Mouse (Mus musculus) embryonic stem cell, embryonic (primary cell): ENCODE results near the gene Alk.

Experiments used
- CTCF ChIA-PET, 4 experiments: fragments of 300-600 bp in 2 of 4; fragments of 350-600 bp in 2 of 4; sonication (Branson Sonifier 250); formaldehyde crosslinking; loops; one replicate each; lab custom pipeline; 2022; ENCODE audit warnings: inconsistent platforms in 2 of 4; lab: Charles Lee
- POLR2A ChIA-PET, 4 experiments: fragments of 300-600 bp in 2 of 4; fragments of 350-600 bp in 2 of 4; sonication (Branson Sonifier 250); formaldehyde crosslinking; loops; one replicate each; lab custom pipeline; 2022; ENCODE audit warnings: antibody characterized with exemption in 4 of 4, inconsistent platforms in 1 of 4; lab: Charles Lee

The Alk gene

DNA sequence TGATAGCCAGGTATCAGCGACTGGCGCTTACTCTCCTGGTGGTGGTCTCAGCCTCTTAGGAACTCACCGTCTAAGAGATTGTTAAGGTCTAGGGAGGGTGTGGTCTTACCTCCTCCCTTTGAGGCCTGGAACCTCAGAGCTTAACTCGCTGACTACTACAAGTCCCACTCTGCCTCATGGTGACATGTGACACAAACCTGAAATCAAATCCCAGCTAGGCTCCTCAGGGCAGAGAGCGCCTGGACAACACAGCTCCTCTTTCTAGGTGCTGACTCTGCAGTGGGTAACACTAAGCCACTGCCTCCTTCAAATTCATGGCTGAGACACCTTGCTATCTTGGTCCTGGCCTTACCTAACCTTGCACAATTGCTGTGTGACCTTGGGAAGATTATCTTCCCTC is 689.5 kb downstream of the Alk start:
- POLR2A ChIA-PET = interaction anchor here in 1 of 4 experiments (0.5 kb wide), 1 partner anchor 1637 kb away, joined by 4 read pairs; no protein-coding TSS in a partner anchor
- CTCF ChIA-PET = no interaction called here

DNA sequence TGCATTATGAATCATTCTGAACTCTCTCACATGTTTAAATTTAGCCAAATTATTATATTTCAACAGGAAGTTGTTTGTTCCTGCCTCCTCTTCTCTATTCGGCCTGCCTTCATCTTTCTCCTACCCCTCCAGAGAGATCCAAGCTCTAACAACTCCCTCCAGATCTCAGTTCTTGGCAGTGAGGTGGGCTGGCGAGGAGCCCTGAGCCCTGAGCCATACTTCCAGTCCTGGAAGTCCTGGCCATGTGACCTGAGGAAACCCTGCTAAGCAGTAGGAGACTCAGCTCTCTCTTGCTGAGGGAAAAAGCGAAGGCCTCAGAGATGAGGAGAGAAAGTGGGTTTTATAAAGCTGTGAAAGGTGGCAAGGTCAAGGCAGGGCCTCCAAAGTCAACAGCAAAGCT is 689.9 kb downstream of the Alk start:
- POLR2A ChIA-PET = interaction anchor here in 1 of 4 experiments (0.5 kb wide), 1 partner anchor 1637 kb away, joined by 4 read pairs; no protein-coding TSS in a partner anchor
- CTCF ChIA-PET = no interaction called here

DNA sequence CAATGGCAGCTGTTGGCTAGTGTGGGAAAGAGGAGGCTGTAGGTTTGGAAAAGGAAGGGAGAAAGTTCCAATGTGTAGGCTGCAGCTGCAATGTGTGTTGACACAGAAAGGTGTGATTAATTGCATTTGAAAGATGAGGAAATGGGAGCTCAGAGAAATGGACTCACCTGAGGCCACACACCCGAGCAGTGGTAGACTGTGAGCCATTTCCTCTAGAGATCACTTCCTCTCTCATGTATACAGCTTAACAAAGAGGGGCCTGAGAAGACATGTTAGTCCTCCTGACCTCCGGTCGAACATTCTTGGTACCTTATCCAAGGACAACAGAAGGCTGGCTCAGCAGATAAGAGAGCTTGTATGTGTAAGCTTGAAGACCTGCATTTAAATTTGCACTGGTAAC is 691.2 kb downstream of the Alk start:
- POLR2A ChIA-PET = no interaction called here
- CTCF ChIA-PET = interaction anchor here in 2 of 4 experiments (0.7 to 0.8 kb wide), 2 partner anchors 20 to 494 kb away, joined by 3 read pairs; no protein-coding TSS in a partner anchor

DNA sequence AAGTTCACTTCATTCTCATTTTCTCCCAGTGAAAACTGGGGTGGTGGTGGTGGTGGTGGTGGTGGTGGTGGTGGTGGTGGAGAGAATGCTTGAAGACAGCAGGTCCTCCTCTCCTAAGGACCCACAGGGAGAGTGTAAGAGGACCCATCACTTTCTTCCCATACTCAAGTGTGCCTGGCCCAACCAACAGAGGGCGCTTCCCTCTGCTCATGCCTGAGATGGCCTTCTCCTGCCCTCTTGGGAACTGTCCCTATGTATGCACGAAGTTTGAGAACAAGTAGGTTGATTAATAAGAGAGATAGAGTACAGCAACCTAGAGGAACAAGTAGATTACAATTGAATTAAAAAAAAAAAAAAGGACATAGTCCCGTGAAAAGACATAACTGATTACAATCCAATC is 695.3 kb downstream of the Alk start:
- ChIA-PET CTCF (interaction anchor here in 1 of 4 experiments (0.7 to 1.1 kb wide), 2 partner anchors 13 to 431 kb away, joined by 4 to 7 read pairs; no protein-coding TSS in a partner anchor), POLR2A (no interaction called here)

DNA sequence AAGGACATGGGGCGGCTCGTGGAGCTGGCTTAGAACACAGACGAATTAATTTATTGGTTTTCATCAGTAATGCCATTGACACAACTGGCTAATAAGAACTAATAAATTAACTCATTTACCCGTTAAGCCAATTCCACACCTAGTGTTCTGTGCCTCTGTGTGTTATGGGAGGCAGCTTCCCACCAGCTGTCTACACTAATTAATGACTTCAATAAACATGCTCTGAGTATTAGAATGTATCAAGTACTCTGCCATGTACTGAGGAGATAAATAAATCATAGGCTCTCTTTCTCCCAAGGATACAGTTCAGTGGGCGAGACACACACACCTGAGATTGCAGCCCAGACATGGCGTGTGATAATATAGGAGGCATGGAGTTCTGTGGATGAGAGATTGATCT is 723.1 kb downstream of the Alk start:
- CTCF ChIA-PET = no interaction called here
- POLR2A ChIA-PET = interaction anchor here in 1 of 4 experiments (1.4 kb wide), 1 partner anchor 265 kb away, joined by 3 read pairs; no protein-coding TSS in a partner anchor

DNA sequence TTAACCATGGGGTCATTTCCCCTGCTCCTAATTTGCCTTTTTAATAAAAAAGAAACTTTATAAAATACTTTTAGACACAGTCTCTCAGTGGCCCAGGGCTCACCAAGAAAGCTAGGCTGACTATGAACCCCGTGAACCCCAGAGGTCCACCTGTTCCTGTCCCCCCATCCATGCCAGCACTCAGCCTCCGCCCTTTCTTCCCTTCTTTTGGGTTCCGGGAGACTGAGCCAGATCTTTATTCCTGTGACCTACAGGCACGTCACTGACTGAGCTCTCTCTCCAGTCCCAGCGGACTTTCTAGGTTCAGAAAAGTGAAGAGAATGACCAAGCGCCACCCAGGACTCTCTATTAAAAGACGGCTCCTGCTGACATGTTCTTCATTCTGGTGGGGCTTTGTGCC is 728.9 kb downstream of the Alk start:
- ChIA-PET CTCF (interaction anchor here in 2 of 4 experiments (0.5 to 0.6 kb wide), 3 partner anchors 605 to 1666 kb away, joined by 3 to 4 read pairs (median 3); no protein-coding TSS in a partner anchor), POLR2A (no interaction called here)

DNA sequence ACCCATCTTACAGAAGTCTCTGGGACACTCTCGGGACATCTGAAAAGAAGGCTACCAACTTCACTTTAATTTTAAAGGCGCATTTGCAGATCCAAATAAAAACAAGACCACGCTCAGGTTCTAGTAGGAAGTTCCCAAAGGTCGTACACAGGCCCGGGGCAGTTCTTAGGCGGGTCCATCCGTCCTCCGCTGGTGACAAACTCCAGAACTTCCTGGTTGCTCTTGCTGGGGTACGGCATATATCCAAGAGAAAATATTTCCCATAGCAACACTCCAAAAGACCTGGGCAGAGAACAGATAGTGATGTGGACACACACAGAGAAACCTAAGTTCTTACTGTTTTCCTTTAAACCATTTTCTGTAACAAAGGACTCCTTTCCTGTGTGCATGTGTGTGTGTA is 729.6 kb downstream of the Alk start:
- ChIA-PET POLR2A (no interaction called here), CTCF (interaction anchor here in 1 of 4 experiments (0.6 kb wide), 1 partner anchor 1350 kb away, joined by 3 read pairs; no protein-coding TSS in a partner anchor)

DNA sequence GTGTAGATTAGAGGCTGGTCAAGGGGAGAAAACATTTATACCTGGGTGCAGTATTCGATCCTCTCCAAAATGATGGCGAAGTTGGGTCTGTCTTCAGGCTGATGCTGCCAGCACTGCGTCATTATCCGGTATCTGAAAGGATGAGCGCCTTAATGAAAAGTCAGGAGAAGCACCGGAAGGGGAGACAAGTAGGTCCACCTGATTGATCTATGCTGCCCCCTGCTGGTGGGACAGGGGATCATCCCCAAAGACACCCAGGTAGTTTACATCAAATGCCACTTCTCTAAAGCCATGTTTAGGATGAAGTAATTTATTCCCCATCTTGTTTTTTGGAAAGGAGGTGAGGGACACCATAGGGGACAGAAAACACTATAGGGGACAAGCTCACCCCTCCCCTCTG is 730.4 kb downstream of the Alk start:
- CTCF ChIA-PET = interaction anchor here in 2 of 4 experiments (0.9 to 2.2 kb wide), 3 partner anchors 21 to 202 kb away, joined by 3 to 9 read pairs (median 5); partner anchors contain the start of gene Togaram2 (in 1 of the 2)
- POLR2A ChIA-PET = no interaction called here

DNA sequence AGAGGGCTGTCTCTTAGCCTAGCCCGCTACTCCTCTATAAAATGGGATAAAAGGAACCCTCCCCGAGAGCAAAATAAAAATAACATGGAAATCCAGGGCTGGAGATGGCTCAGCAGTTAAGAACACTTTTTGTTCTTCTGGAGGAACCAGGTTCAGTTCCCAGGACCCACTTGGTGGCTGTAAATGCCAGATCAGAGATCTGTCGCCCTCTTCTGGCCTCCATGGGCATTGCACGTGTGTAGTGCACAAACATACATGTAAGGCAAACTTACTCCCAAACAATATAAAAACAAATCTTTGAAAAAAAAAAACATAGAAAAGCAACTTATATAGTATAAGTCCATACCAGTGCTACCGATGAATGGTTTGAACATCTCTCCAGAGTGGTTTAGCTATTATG is 731.5 kb downstream of the Alk start:
- POLR2A ChIA-PET = no interaction called here

DNA sequence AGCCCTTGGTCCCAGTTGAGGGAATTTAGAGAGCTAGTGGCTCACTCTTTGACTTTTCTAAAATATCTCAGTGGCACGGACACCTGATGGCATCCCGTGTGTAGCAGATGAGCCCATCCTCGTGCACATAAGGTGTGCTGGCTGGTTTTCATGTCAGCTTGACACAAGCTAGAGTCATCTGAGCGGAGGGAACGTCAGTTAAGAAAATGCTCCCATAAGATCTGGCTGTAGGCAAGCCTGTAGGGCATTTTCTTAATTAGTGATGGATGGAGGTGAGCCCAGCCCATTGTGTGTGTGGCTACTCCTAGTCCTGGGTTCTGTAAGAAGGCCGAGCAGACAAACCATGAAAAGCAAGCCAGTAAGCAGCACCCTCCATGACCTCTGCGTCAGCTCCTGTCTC is 732.4 kb downstream of the Alk start:
- ChIA-PET CTCF (interaction anchor here (0.6 to 2.2 kb wide), 8 partner anchors 16 to 292 kb away, joined by 3 to 9 read pairs (median 3); partner anchors contain the start of gene Togaram2 (in 1 of the 4)), POLR2A (interaction anchor here in 2 of 4 experiments (0.6 kb wide), 2 partner anchors 20 to 152 kb away, joined by 4 to 5 read pairs; no protein-coding TSS in a partner anchor)

More for the DNA sequence above, 731.5 kb downstream of the Alk start:
- CTCF ChIA-PET = interaction anchor here (0.6 to 2.2 kb wide), 8 partner anchors 23 to 201 kb away, joined by 3 to 9 read pairs (median 4); partner anchors contain the start of gene Togaram2 (in 1 of the 4)

DNA sequence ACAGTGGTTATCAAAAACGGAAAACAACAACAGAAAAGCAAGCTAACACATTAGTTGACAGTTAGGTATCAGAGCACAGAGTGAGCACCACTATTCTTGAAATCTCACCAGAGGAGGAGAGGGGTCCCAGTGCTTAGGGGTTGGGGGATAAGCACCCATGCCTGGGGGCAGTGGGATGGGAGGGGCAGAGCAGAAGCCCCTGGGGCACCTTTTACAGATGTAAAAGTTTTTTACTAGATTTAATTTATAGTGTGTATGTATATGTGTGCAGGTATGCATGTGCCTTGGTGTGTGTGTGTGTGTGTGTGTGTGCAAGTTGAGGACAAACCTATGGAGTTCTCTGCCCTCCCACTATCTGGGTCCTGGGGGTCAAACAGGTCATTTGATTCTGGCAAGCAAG is 733.8 kb downstream of the Alk start:
- ChIA-PET POLR2A (interaction anchor here in 3 of 4 experiments (0.6 to 1.1 kb wide), 7 partner anchors 58 to 1709 kb away, joined by 3 to 4 read pairs (median 3); partner anchors contain the start of gene Ypel5 (in 1 of the 3)), CTCF (interaction anchor here (0.5 to 2.4 kb wide), 9 partner anchors 14 to 999 kb away, joined by 3 to 17 read pairs (median 6); partner anchors contain the start of gene Togaram2 (in 1 of the 4))

DNA sequence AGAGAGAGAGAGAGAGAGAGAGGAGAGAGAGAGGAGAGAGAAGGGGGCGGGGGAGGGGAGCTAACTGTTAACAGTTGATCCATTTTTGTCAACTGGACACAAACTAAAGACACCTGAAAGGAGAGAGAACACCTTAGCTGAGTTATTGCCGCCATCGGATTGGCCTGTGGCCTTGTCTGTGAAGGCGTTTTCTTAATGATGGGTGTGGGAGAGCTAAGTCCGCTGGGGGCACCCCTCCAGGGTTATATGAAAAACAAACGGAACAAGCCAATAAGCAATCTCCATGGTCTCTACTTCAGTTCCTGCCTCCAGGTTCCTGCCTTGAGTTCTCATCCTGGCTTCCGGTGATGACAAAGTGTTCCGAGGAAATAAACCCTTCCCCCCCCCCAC is 734.2 kb downstream of the Alk start:
- ChIA-PET CTCF (interaction anchor here (0.5 to 2.4 kb wide), 9 partner anchors 14 to 1000 kb away, joined by 3 to 17 read pairs (median 6); partner anchors contain the start of gene Togaram2 (in 1 of the 4)), POLR2A (interaction anchor here (0.6 to 1.1 kb wide), 8 partner anchors 59 to 1709 kb away, joined by 3 to 4 read pairs (median 3); partner anchors contain the start of gene Ypel5 (in 1 of the 4))

DNA sequence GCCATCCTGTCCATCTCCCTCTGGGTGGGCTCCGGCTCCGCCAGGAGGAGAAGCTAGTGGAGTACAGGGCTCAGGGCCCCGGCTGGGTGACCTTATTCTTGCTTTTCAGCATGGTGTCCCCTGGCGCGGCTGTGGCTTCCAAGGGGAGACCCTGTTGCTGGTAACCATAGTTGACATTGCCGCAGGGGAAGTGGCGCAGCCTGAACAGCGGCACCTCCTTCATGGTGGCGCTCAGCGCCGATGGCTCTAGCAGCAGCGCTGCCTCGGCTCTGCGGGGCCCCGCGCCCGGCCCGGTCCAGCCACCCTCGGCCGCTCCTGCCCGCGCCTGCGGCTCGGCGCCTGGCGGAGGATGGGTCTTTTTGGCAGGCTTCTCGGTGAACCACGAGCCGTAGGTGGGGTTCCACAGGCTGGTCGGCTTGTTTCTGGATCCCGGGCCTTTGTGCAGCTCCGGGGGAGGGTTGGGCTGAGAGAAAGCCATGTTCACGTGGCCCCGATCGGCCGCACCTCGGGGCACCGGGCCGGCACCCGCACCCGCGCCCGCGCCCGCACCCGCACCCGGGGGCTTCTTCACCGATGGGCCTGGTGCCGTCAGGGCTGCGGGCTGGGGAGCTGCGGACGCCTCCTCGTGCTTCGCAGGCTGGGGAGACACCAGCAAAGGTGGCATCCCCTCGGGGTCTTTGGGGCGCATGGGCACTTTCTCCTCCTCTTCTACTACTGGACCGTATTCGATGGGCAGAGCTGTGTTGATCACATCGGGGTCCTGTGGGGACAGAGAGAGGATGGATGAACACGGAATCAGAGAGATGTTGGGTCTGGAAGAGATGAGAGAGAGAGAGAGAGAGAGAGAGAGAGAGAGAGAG is 734.8 kb downstream of the Alk start:
- CTCF ChIA-PET = interaction anchor here (0.6 to 2.4 kb wide), 8 partner anchors 13 to 1000 kb away, joined by 3 to 17 read pairs (median 6); partner anchors contain the start of gene Togaram2 (in 1 of the 4)

DNA sequence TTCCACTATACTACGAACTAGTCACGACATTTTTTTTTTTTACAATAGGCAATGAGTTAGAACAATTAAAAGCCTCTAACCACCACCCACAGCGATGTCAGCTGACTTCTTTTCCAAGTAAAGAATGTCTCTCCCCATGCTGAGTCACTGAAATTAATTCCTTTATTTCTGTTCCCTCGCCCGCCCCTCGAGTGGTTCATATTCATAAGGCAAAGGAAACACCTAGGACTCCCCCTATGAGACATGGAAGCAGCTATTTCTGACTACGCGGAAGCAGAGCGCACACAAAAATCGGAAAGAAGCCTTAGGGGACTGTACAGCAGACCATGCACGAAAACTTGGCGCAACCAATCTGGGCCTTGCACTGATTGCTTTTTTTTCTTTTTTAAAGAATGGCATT is 735.6 kb downstream of the Alk start:
- POLR2A ChIA-PET = no interaction called here
- CTCF ChIA-PET = interaction anchor here in 1 of 4 experiments (0.6 kb wide), 1 partner anchor 117 kb away, joined by 4 read pairs; no protein-coding TSS in a partner anchor

More for the DNA sequence above, 734.8 kb downstream of the Alk start:
- POLR2A ChIA-PET = interaction anchor here in 3 of 4 experiments (0.7 to 1.1 kb wide), 6 partner anchors 59 to 1710 kb away, joined by 3 to 4 read pairs (median 3); partner anchors contain the start of gene Ypel5 (in 1 of the 3)

DNA sequence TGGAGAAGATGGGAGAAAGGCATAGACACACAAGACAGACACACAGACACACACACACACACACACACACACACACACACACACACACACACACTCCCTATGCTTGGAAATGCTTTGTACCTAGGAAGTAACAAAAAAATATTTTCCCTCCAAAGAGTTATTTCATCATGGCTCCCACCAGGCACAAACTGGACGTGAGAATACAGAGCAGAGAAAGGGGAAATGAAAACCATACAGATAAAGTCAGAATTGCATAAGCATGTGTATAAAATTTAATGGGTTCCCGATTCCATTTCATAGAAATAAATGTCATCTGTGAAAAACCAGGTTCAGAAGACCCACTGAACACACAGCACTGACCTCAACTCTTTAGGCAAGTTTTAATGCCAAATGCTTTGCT is 736.5 kb downstream of the Alk start:
- CTCF ChIA-PET = interaction anchor here in 1 of 4 experiments (0.7 kb wide), 1 partner anchor 138 kb away, joined by 3 read pairs; no protein-coding TSS in a partner anchor
- POLR2A ChIA-PET = interaction anchor here in 1 of 4 experiments (0.7 to 1.2 kb wide), 2 partner anchors 66 to 187 kb away, joined by 3 read pairs; no protein-coding TSS in a partner anchor

DNA sequence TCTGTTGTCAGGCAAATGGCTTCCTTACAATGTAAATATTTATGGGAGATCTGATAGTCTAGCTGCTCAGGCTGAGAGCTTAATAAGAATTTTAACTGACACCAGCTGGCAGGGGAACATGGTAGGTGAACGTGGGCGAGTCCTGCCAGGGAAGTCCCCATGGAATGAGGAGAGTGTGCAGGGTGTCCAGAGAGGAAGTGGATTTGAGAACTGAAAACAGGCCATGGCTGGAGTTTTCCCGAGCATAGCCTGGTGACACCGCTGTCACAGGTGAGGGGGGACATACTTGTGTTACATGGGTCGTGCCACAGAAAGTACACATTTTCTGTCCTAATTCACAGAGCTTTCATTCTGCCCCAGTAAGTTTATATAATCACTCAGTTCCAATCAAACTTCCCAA is 739.0 kb downstream of the Alk start:
- ChIA-PET POLR2A (interaction anchor here in 1 of 4 experiments (0.9 kb wide), 1 partner anchor 314 kb away, joined by 3 read pairs; the partner anchor contains the start of gene Spdya), CTCF (no interaction called here)

DNA sequence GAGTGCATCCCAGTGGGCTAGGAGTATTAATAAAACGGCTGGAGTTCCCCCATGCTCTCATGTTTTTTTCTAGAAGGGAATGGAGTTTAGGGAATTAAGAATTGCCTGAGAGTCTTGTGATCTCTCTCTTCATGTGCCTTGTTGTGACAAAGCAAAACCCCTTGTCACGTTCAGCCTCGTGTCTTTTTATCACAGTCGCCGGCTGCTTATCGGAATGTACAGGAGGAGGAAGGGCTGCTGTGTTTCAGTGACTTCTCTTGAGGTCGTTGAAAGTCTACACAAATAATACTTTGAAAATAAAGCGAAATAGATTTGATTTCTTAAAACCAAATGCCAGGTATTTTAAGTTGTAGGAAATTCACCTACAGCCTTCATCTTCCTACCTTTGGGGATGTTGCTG is 740.4 kb downstream of the Alk start:
- ChIA-PET POLR2A (no interaction called here), CTCF (no interaction called here)

DNA sequence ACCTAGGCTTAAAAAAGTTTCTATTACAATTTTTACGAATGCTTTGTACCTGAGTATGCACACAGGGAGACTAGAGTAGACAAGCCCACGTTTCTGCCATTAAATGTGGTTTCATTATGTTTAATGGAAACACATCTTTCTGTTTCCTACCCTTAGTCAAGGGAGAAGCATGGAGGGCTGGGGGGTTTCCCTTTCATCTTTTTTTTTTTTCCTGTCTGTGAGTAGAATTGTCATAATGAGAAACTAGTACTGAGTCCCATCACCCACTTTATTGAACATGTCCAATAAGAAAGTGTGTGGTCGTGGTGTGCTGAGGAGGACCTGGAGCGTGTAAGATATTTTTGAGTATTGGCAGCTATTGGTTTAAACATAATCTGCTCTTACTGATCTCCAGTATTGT is 741.5 kb downstream of the Alk start:
- POLR2A ChIA-PET = no interaction called here
- CTCF ChIA-PET = no interaction called here

DNA sequence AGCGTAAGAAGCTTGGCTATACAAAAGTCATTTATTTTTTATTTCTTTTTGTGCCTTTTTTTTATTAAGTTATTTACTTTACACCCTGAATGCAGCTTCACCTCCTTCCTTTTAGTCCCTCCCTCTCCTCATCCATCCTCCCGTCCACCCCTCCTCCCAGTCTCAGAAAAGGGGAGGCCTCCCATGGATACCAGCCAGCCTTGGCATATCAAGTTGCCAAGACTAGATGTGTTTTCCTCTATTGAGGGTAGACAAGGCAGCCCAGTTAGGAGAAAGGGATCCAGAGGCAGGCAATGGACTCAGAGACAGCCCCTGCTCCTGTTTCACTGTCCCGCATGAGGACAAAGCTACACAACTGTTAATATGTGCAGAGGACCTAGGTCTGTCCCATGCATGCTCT is 742.2 kb downstream of the Alk start:
- POLR2A ChIA-PET = no interaction called here
- CTCF ChIA-PET = no interaction called here
